14 mouse cellular contexts compared by ENCODE assay signal in the genomic region with DNA sequence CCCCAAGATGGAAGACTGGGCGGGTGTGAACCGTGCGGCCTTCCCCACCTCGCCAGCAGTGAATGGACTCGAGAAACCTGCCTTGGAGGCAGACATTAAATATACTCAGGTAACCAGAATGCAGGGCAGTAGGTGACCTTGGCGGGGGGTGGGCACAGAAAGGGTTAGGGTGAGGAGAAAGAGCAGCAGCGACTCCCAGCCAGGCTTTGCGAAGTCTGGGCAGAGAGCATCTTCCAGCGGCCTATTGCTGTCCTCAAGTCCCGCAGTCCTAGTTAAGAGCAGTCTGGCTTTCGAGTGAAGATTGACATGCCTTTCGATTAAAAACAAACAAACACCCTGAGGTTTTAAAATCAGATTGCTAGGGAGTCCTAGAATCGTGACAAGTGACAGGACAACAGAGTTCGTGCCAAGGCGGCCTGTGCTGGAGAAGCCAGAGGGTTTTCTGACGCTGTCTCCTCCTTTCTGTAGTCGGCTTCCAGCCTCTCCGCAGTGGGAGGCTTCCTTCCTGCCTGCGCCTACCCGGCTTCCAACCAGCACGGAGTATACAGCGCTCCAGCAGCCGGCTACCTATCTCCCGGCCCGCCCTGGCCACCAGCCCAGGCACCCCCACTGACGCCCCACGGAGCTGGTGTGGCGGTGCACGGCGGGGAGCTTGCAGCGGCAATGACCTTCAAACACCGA. TPM values are rescaled to one million over a fixed set of nuclear protein-coding genes. Genes with fewer than 3 reads are reported as not detected.
A peak's percentile ranks its signal among the peaks of the same experiment; 100 is the strongest.
DNase-seq lines count a peak whose midpoint lies in the region; ATAC-seq and TF ChIP-seq lines count a peak whose summit lies in the region.
"Had no signal": no experiment of that assay in that cellular context is flagged by ENCODE, and none has a peak within 500 bp of the region (broad histone marks: within the 10 kb centered on the region; RNA-seq: fewer than 3 reads in every experiment).

No protein-coding gene starts in this region.

- no peak overlapping the region for H3K27ac ChIP-seq in heart, embryonic 14.5 days (replicated peaks in 1 of 2; ENCODE audit: control insufficient read depth in 1 of 2, insufficient read depth in 1 of 2, low read depth in 2 of 2, low read length in 2 of 2)
- H3K27ac ChIP-seq in stomach, postnatal 0 days (replicated peaks), result no peak overlapping the region
- H3K27ac ChIP-seq: stomach, embryonic 15.5 days had no signal

- DNase-seq in heart, adult 8-10 months (ENCODE audit: low spot score), result no peak
- DNase-seq in right cerebral cortex, postnatal 4 days, result peak; percentile 14
- no peak for DNase-seq in right cerebral cortex, adult 2 months (ENCODE audit: low spot score in 2 of 2)
- peak; percentile 22 for DNase-seq in heart, postnatal 4 days
- DNase-seq in stomach, postnatal 0 days (ENCODE audit: low spot score), result no peak
- no peak for DNase-seq in layer of hippocampus, adult 9-10 months (ENCODE audit: low spot score)
- no peak for DNase-seq in yolk sac, embryonic 10.5 days (ENCODE audit: low spot score)
- DNase-seq: adrenal gland, adult 2 months; lung, postnatal 14 days had no signal

- TF ChIP-seq EP300 in stomach, postnatal 0 days (optimal IDR thresholded peaks at IDR 0.05), result no peak

- no peak overlapping the region for H3K9ac ChIP-seq in heart, embryonic 14.5 days (ENCODE audit: low read length)
- H3K9ac ChIP-seq in stomach, postnatal 0 days (ENCODE audit: low read length), result no peak overlapping the region
- H3K9ac ChIP-seq: stomach, embryonic 15.5 days had no signal

- H3K9me3 ChIP-seq in heart, embryonic 14.5 days (ENCODE audit: control insufficient read depth, low read length), result no peaks in the 10 kb centered on the region
- H3K9me3 ChIP-seq in stomach, postnatal 0 days (ENCODE audit: control insufficient read depth, low read length), result no peaks in the 10 kb centered on the region
- H3K9me3 ChIP-seq: stomach, embryonic 15.5 days had no signal

- peak overlapping the region; percentile 31 for H3K4me2 ChIP-seq in heart, embryonic 14.5 days (ENCODE audit: low read length)
- no peak overlapping the region for H3K4me2 ChIP-seq in stomach, postnatal 0 days (replicated peaks; ENCODE audit: low read depth)
- H3K4me2 ChIP-seq: stomach, embryonic 15.5 days had no signal

- ATAC-seq in heart, embryonic 14.5 days (ENCODE audit: insufficient number of reproducible peaks, insufficient read depth, low FRiP score, low read depth), result peak; percentile 48; the same call in 1 of the 2 replicates
- 0 out of 2 replicates have a peak, but pooled peaks have one; percentile 32 for ATAC-seq in stomach, postnatal 0 days (ENCODE audit: low FRiP score, low TSS enrichment)

- H3K4me1 ChIP-seq in heart, embryonic 14.5 days (ENCODE audit: control insufficient read depth in 2 of 2, insufficient read depth in 2 of 2, low read length in 2 of 2), result peaks cover 0 to 13% of the 10 kb centered on the region in 2 experiments; a peak in 2 of 4 replicates
- H3K4me1 ChIP-seq in stomach, postnatal 0 days (replicated peaks; ENCODE audit: control insufficient read depth, insufficient read depth), result no peaks in the 10 kb centered on the region

- H3K36me3 ChIP-seq in heart, embryonic 14.5 days (ENCODE audit: control insufficient read depth, insufficient read depth, low read length), result no peaks in the 10 kb centered on the region
- no peaks in the 10 kb centered on the region for H3K36me3 ChIP-seq in stomach, postnatal 0 days (ENCODE audit: control insufficient read depth, insufficient read depth, low read length)
- H3K36me3 ChIP-seq: stomach, embryonic 15.5 days had no signal

- peaks cover 92% of the 10 kb centered on the region for H3K27me3 ChIP-seq in heart, embryonic 14.5 days (ENCODE audit: control insufficient read depth, insufficient read depth, low read length)
- H3K27me3 ChIP-seq in stomach, postnatal 0 days (ENCODE audit: control insufficient read depth, insufficient read depth, low read length), result peaks cover 31% of the 10 kb centered on the region
- H3K27me3 ChIP-seq: CH12.LX had no signal

- TF ChIP-seq CTCF in stomach, postnatal 0 days (IDR thresholded peaks at IDR 0.05; ENCODE audit: low read depth), result no peak

- 2% methylated on average over 32 of the region's 32 CpGs for WGBS in heart, embryonic 14.5 days
- WGBS in stomach, postnatal 0 days, result 3% methylated on average over 32 of the region's 32 CpGs

- H3K4me3 ChIP-seq in heart, embryonic 14.5 days (ENCODE audit: control insufficient read depth in 1 of 2, insufficient read depth in 1 of 2, low read depth in 1 of 2, low read length in 2 of 2), result peak overlapping the region; percentile 13 to 18; a peak in 3 of 4 replicates
- H3K4me3 ChIP-seq in stomach, postnatal 0 days (ENCODE audit: low read depth, low read length), result no peak overlapping the region
- H3K4me3 ChIP-seq: stomach, embryonic 15.5 days had no signal

RNA-seq across cellular contexts. Expression of gene Pax1, which starts 6.3 kb away (rescaled TPM):
- not detected in 2 replicates for polyA plus RNA-seq in heart, embryonic 14.5 days (2014; fragmentation: Nextera tagmentation; extraction: Ambion mirVana)
- total RNA-seq in heart, adult 8-10 months (2022), result not detected
- total RNA-seq in heart, postnatal 4 days (2021), result not detected
- polyA plus RNA-seq in stomach, postnatal 0 days (2015; fragmentation: Nextera tagmentation; extraction: Ambion mirVana), result not detected in 2 replicates
- total RNA-seq: adrenal gland, adult 2 months; CH12.LX; hematopoietic stem cell, adult 5-6 weeks had no signal
- polyA plus RNA-seq: adrenal gland, adult 2 months; cortical plate, adult 2 months; stomach, embryonic 15.5 days had no signal

Comparison
In these comparisons a context has a peak if more than half of its experiments do, and no peak if none do; other contexts are left out.
1. DNase-seq: peak in right cerebral cortex, postnatal 4 days (single experiment) and heart, postnatal 4 days (single experiment); none in heart, adult 8-10 months (single experiment), right cerebral cortex, adult 2 months (0 of 2), stomach, postnatal 0 days (single experiment), layer of hippocampus, adult 9-10 months (single experiment) and yolk sac, embryonic 10.5 days (single experiment).